Mouse (Mus musculus) limb, embryonic 11.5 days (tissue): Measurements from ENCODE around the gene Hmgcl. TPM values are rescaled to one million over a fixed set of nuclear protein-coding genes. Genes with fewer than 3 reads are reported as not detected.
"Not testable (repeated sequence)": the region's sequence is repeated elsewhere in the genome, so short reads cannot be mapped to it uniquely, and the experiment has no call there.

Source experiments
- ATAC-seq: fragments of 200-750 bp; cut with Nextera tagmentation; 2 replicates; pipeline ENCODE4 v1.8.0; 2017; ENCODE audit warnings: low read depth; ENCODE audit not compliant: insufficient number of reproducible peaks, low FRiP score, low TSS enrichment
- DNase-seq: peaks from one replicate; pipeline ENCODE4 v3.0.0-alpha.2; 2015; ENCODE audit warnings: low spot score
- H3K27ac ChIP-seq: fragments of 300-500 bp; sonication (generic); replicated peaks from 2 replicates; pipeline ENCODE4 v1.5.1; 2014; ENCODE audit warnings: low read depth, mild to moderate bottlenecking, low read length
- H3K27me3 ChIP-seq: fragments of 300-500 bp; sonication (generic); 2 replicates; pipeline ENCODE4 v1.6.1; 2014; ENCODE audit warnings: mild to moderate bottlenecking, low read length, mixed read lengths; ENCODE audit not compliant: control insufficient read depth, insufficient read depth
- H3K36me3 ChIP-seq: fragments of 300-500 bp; sonication (generic); 2 replicates; pipeline ENCODE4 v1.6.1; 2014; ENCODE audit warnings: mild to moderate bottlenecking, low read length, moderate library complexity, mixed read lengths; ENCODE audit not compliant: control insufficient read depth, insufficient read depth
- H3K4me1 ChIP-seq: fragments of 300-500 bp; sonication (generic); 2 replicates; pipeline ENCODE4 v1.6.1; 2014; ENCODE audit warnings: low read length, mixed read lengths; ENCODE audit not compliant: control insufficient read depth, insufficient read depth
- H3K4me2 ChIP-seq: fragments of 300-500 bp; sonication (generic); 2 replicates; pipeline ENCODE4 v1.6.1; 2014; ENCODE audit warnings: low read depth, mild to moderate bottlenecking, moderate library complexity; ENCODE audit not compliant: severe bottlenecking
- H3K4me3 ChIP-seq: fragments of 300-500 bp; sonication (generic); 2 replicates; pipeline ENCODE4 v1.5.1; 2014; ENCODE audit warnings: low read depth, low read length
- H3K9ac ChIP-seq: fragments of 300-500 bp; sonication (generic); 2 replicates; pipeline ENCODE4 v1.6.1; 2014; ENCODE audit warnings: mild to moderate bottlenecking, low read length
- H3K9me3 ChIP-seq: fragments of 300-500 bp; sonication (generic); 2 replicates; pipeline ENCODE4 v1.6.1; 2016; ENCODE audit warnings: low read length; ENCODE audit not compliant: control insufficient read depth
- WGBS: fragments of 180-500 bp; shearing (Covaris S2); extraction: QIAGEN DNeasy Blood & Tissue Kit; methylation state at CpG from one replicate; pipeline ENCODE4 v1.1.7; 2014; 5-methylcytosine and 5-hydroxymethylcytosine counted together
- polyA plus RNA-seq: library from polyadenylated mRNA; unstranded; fragments of >200 nt; fragmentation: Nextera tagmentation; extraction: Ambion mirVana; gene quantifications from 2 replicates; pipeline ENCODE4 v1.2.1, GENCODE M21; 2014

Hmgcl gene
- polyA plus RNA-seq, 1 experiment from 2014 or later: 79.7 TPM

DNA sequence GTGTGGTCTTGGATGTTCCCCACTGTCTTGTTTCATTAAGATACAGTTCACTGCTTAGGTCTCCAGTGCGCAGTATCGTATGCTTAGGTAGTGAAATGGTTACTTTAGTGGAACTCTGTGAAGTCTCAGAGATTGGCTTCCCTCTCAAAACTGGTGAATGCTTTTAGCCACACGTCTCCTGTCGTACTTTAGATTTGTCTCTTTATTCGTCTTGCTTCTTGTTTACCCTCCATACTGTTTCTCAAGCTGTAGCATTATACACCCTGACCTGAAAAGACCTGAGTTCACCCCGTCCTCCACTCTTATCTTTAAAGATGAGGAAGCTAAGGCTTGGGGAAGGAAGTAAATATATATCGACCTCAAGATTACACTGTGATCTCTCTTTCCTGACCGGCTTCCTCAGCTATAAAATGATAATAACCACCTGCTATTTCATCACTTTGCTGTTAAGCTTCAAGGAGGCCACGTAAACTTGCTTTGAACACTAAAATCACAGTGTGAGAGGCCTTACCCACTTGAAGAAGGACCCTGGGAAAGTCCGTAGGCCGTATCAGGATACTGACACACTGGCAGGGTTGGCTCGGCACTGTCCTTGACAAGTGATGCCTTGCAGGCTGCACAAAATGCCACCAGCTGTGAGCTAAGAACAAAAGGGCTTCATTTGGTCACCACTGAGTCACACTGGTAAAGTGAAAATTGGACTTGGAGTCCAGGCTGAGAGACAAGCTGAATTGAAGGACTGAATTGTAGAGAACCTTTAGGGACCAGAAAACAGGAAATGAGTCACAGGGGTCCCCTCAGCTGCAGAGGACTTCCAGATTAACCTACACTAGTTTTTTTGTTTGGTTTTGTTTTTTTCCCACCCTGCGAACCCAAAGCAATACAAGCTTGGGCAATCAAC lies 26.9 kb downstream of the Hmgcl start:
- Histone ChIP-seq H3K4me1 (peaks cover 8% of the 10 kb centered on the region), H3K9ac (0 out of 2 replicates have a peak overlapping the region, but pooled peaks have one; percentile 68), H3K27me3 (no peaks in the 10 kb centered on the region), H3K36me3 (peaks cover 17% of the 10 kb centered on the region), H3K4me2 (peak overlapping the region; percentile 90), H3K9me3 (no peaks in the 10 kb centered on the region), H3K4me3 (peak overlapping the region; percentile 75), H3K27ac (no peak overlapping the region)
- 70% methylated on average over 13 of the region's 13 CpGs for WGBS
- ATAC-seq (no peak), DNase-seq (no peak)

DNA sequence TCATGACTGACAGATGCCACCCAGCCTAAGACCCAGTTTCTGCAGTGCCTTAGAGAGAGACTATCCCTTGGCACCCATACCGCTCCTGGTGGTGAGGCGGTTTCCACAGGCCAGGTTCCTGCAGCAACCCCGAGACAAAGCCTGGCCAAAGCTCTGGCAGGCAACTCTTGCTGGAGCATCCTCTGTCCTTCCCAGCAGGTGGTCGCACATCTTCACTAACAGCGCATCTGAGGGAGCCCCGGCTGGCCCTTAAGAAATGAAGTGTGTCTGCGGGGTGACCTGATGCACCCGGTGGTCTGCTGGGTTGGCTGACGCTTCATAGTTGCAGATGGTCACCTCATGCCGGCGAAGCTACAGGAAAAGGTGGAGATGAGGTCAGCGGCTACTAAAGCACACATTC lies 29.9 kb downstream of the Hmgcl start:
- no peak overlapping the region for H3K4me2 ChIP-seq
- no peak overlapping the region for H3K4me3 ChIP-seq
- H3K36me3 ChIP-seq: peaks cover 15% of the 10 kb centered on the region
- no peak overlapping the region for H3K9ac ChIP-seq
- H3K27ac ChIP-seq: no peak overlapping the region
- no peaks in the 10 kb centered on the region for H3K27me3 ChIP-seq
- DNase-seq: no peak
- no peak for ATAC-seq
- 93% methylated on average over 12 of the region's 12 CpGs for WGBS
- no peaks in the 10 kb centered on the region for H3K9me3 ChIP-seq
- H3K4me1 ChIP-seq: peaks cover 8% of the 10 kb centered on the region

DNA sequence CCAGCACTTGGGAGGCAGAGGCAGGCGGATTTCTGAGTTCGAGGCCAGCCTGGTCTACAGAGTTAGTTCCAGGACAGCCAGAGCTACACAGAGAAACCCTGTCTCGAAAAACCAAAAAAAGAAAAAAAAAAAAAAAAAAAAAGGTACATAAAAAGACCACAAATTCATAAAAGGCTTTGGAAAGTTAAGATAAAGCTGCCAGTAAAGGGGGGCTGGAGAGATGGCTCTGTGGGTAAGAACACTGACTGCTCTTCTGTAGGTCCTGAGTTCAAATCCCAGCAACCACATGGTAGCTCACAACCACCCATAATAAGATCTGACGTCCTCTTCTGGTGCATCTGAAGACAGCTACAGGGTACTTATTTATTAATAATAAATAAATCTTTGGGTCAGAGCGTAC lies 34.0 kb downstream of the Hmgcl start:
- not testable (repeated sequence) for H3K4me2 ChIP-seq, H3K27ac ChIP-seq, H3K4me3 ChIP-seq, ATAC-seq, H3K9me3 ChIP-seq, H3K4me1 ChIP-seq, H3K27me3 ChIP-seq, DNase-seq, H3K9ac ChIP-seq
- H3K36me3 ChIP-seq: peaks cover 22% of the 10 kb centered on the region
- 92% methylated on average over 5 of the region's 5 CpGs for WGBS

DNA sequence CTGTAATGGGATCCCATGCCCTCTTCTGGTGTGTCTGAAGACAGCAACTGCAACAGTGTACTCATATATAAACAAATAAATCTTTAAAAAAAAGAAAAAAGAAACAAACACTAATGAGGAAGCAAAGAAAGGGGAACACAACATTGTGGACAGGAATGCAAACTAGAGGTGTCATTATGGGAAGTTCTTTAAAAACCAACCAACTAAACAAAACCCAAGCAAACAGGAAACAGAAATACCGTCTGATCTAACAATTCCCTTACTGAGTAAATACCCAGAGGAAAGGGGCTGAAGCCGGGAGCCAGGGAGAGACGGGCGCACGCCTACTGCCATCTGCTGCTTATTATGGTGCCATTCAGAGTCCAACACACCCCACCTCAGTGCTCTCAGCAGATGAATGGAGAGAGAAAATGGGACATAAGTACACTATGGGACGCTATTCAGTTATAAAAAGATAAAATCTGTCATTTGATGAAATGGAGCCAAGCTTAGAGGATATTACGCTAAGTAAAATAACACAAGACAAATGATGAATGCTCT lies 35.3 kb downstream of the Hmgcl start:
- peaks cover 8% of the 10 kb centered on the region for H3K4me1 ChIP-seq
- no peak overlapping the region for H3K4me3 ChIP-seq
- H3K9ac ChIP-seq: no peak overlapping the region

DNA sequence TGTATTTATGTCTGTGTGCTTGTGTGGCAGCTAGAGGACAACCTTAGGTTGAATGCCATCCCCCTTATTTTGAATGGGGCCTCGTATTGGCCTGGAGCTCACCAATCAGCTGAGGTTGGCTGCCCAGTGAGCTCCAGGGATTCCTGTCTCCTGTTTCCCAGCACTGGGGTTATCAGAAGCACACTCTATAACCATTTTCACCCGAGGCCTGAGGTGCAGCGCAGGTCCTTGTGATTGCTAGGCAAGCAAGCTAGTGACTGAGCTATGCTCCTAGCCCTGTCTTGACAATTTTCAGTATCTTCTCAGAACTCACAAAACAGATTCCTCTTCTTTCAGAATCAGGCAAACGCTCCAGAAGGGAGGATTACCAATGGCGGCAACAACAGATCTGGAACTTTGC lies 38.3 kb downstream of the Hmgcl start:
- no peak for DNase-seq

More for the DNA sequence above, 35.3 kb downstream of the Hmgcl start:
- no peaks in the 10 kb centered on the region for H3K9me3 ChIP-seq
- no peaks in the 10 kb centered on the region for H3K27me3 ChIP-seq
- 72% methylated on average over 7 of the region's 7 CpGs for WGBS
- no peak overlapping the region for H3K27ac ChIP-seq
- no peak overlapping the region for H3K4me2 ChIP-seq
- DNase-seq: no peak
- no peak for ATAC-seq
- peaks cover 19% of the 10 kb centered on the region for H3K36me3 ChIP-seq

DNA sequence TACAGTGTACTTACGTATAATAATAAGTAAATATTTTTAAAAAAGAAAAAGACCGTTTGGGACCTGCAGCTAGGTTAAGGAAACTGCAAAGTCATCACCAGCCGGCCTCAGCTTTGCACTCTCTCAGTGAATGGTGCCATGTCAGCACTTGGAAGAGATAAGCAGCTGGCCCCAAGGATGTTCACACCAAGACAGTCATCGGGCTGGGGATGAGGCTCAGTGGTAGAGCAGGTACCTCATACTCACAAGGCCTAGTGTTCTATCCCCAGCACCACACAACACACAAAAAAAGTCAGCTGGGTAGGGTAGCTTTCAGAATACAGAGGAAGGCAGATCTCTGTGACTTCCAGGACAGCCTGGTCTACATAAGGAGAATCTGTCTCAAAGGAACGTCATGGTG lies 38.9 kb downstream of the Hmgcl start:
- DNase-seq: no peak
- no peaks in the 10 kb centered on the region for H3K9me3 ChIP-seq
- peaks cover 10% of the 10 kb centered on the region for H3K4me1 ChIP-seq
- H3K4me2 ChIP-seq: no peak overlapping the region
- no peak overlapping the region for H3K27ac ChIP-seq
- H3K36me3 ChIP-seq: peaks cover 14% of the 10 kb centered on the region
- H3K4me3 ChIP-seq: no peak overlapping the region
- no peaks in the 10 kb centered on the region for H3K27me3 ChIP-seq
- whole genome bisulfite sequencing: 88% methylated on average over 5 of the region's 5 CpGs
- ATAC-seq: no peak
- H3K9ac ChIP-seq: no peak overlapping the region

More for the DNA sequence above, 38.3 kb downstream of the Hmgcl start:
- no peaks in the 10 kb centered on the region for H3K9me3 ChIP-seq
- no peaks in the 10 kb centered on the region for H3K27me3 ChIP-seq
- H3K4me2 ChIP-seq: no peak overlapping the region
- ATAC-seq: no peak
- peaks cover 14% of the 10 kb centered on the region for H3K36me3 ChIP-seq
- H3K27ac ChIP-seq: no peak overlapping the region
- H3K4me3 ChIP-seq: no peak overlapping the region
- peaks cover 10% of the 10 kb centered on the region for H3K4me1 ChIP-seq
- 90% methylated on average over 5 of the region's 5 CpGs for WGBS
- no peak overlapping the region for H3K9ac ChIP-seq

DNA sequence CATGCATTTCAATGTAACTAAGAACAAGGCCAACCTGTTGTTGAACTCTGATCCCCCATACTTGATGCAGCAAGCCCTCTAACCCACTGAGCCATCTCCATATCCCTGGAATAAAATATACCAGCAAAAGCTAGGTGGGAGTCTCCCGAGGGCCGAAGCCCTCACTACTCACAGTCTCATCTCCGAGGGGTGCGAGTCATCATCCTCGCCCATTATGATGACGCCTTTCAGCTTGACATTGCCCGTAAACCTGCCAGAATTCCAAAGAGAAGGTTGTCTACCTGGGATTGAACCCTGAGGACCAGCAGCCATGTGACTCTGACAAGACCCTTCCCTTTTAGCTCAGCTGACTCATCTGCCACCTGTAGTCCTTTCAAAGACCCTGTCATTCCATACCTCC lies 39.5 kb downstream of the Hmgcl start:
- Histone ChIP-seq H3K27me3 (no peaks in the 10 kb centered on the region), H3K4me2 (peak overlapping the region; percentile 84), H3K4me3 (peak overlapping the region; percentile 98; the same call in 1 of the 2 replicates), H3K27ac (no peak overlapping the region), H3K9ac (no peak overlapping the region; the same call in 1 of the 2 replicates), H3K4me1 (peaks cover 10% of the 10 kb centered on the region), H3K9me3 (no peaks in the 10 kb centered on the region), H3K36me3 (peaks cover 12% of the 10 kb centered on the region)
- DNase-seq: no peak
- no peak for ATAC-seq
- WGBS: 92% methylated on average over 7 of the region's 7 CpGs

DNA sequence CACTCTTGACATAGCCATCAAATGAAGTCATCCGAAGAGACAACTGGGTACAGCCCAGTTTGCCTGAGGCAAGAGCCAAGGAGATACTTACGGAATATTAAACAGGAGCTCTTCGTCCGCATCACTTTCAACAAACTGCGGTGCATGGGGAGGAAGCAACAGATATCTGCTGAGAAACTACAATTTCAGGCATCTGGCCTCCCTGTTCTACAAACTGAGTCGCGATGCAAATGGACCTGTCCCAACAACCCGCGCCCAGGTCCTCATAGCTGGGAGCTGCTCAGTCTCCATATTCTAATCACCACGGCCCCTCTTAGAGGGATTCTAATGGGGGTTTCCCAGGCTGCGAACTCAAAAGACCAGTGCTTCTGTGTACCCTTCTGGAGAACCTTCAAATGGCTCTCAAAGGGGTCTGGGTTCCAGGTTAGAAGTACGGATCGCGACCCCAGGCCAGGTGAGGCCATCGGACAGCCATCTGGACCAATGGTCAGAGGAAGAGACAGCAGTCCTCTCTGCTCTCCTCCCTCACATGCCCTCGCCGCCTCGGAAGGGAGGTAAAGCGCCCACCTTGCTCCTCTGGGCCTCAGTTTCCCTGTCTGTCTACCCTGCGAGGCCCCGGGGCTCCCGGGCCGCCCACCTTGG lies 40.2 kb downstream of the Hmgcl start:
- Histone ChIP-seq H3K4me1 (peaks cover 10% of the 10 kb centered on the region), H3K36me3 (peaks cover 10% of the 10 kb centered on the region), H3K9me3 (no peaks in the 10 kb centered on the region), H3K9ac (peak overlapping the region; percentile 94), H3K4me2 (peak overlapping the region; percentile 84), H3K27me3 (no peaks in the 10 kb centered on the region), H3K27ac (peak overlapping the region; percentile 53; the same call in 1 of the 2 replicates), H3K4me3 (peak overlapping the region; percentile 98)
- WGBS: 10% methylated on average over 23 of the region's 23 CpGs
- DNase-seq (no peak), ATAC-seq (no peak)
